Mouse (Mus musculus) limb, embryonic 14.5 days (tissue): ENCODE results near the gene Gpr62. TPM values are rescaled to one million over a fixed set of nuclear protein-coding genes. Genes with fewer than 3 reads are reported as not detected.

ENCODE experiments used
- ATAC-seq: fragments of 200-750 bp; cut with Nextera tagmentation; 2 replicates; pipeline ENCODE4 v1.8.0; 2017; ENCODE audit warnings: low read depth, moderate number of reproducible peaks, moderate TSS enrichment; ENCODE audit not compliant: low FRiP score
- DNase-seq: peaks from one replicate; pipeline ENCODE4 v3.0.0-alpha.2; 2015; ENCODE audit warnings: low spot score
- H3K27ac ChIP-seq: fragments of 300-500 bp; sonication (generic); replicated peaks from 2 replicates; pipeline ENCODE4 v1.5.1; 2014; ENCODE audit warnings: low read depth, mild to moderate bottlenecking, low read length, moderate library complexity, mixed read lengths
- H3K27me3 ChIP-seq: fragments of 300-500 bp; sonication (generic); 2 replicates; pipeline ENCODE4 v1.6.1; 2014; ENCODE audit warnings: low read length, mixed read lengths; ENCODE audit not compliant: control insufficient read depth, insufficient read depth
- H3K36me3 ChIP-seq: fragments of 300-500 bp; sonication (generic); 2 replicates; pipeline ENCODE4 v1.6.1; 2014; ENCODE audit warnings: mild to moderate bottlenecking, low read length, moderate library complexity, mixed read lengths; ENCODE audit not compliant: control insufficient read depth, insufficient read depth
- H3K4me1 ChIP-seq: fragments of 300-500 bp; sonication (generic); 2 replicates; pipeline ENCODE4 v1.6.1; 2014; ENCODE audit warnings: antibody characterized with exemption, low read length, mixed read lengths; ENCODE audit not compliant: control insufficient read depth, insufficient read depth
- H3K4me2 ChIP-seq: fragments of 300-500 bp; sonication (generic); replicated peaks from 2 replicates; pipeline ENCODE4 v1.6.1; 2014; ENCODE audit warnings: low read depth, mild to moderate bottlenecking, low read length, moderate library complexity; ENCODE audit not compliant: severe bottlenecking
- H3K4me3 ChIP-seq: fragments of 300-500 bp; sonication (generic); replicated peaks from 2 replicates; pipeline ENCODE4 v1.5.1; 2014; ENCODE audit warnings: low read length
- H3K9ac ChIP-seq: fragments of 300-500 bp; sonication (generic); 2 replicates; pipeline ENCODE4 v1.6.1; 2014; ENCODE audit warnings: mild to moderate bottlenecking, low read depth, low read length, moderate library complexity; ENCODE audit not compliant: severe bottlenecking
- H3K9me3 ChIP-seq: fragments of 300-500 bp; sonication (generic); 2 replicates; pipeline ENCODE4 v1.6.1; 2016; ENCODE audit warnings: low read length; ENCODE audit not compliant: control insufficient read depth
- POLR2A ChIP-seq: fragments of 200-500 bp; IDR thresholded peaks from 2 replicates; pipeline ENCODE4 v1.8.0; 2012; ENCODE audit warnings: inconsistent platforms, mild to moderate bottlenecking, moderate library complexity, borderline replicate concordance; ENCODE audit not compliant: insufficient read depth, insufficient read length; ENCODE audit errors: extremely low read depth
- WGBS: fragments of 180-500 bp; shearing (Covaris S2); extraction: QIAGEN DNeasy Blood & Tissue Kit; methylation state at CpG from one replicate; pipeline ENCODE4 v1.1.7; 2014; 5-methylcytosine and 5-hydroxymethylcytosine counted together
- polyA plus RNA-seq, 2 experiments: library from polyadenylated mRNA; depleted of rRNA in 1 of 2; stranded (reverse) in 1 of 2; unstranded in 1 of 2; fragments of >200 nt; fragmentation: Nextera tagmentation in 1 of 2; extraction: Ambion mirVana in 1 of 2; gene quantifications; 2 replicates each; pipeline versions ENCODE4 v1.2.1 to v1.2.3; 2012 to 2014

Gene Gpr62
- polyA plus RNA-seq, 2 experiments: 0.47 to 0.58 TPM

DNA sequence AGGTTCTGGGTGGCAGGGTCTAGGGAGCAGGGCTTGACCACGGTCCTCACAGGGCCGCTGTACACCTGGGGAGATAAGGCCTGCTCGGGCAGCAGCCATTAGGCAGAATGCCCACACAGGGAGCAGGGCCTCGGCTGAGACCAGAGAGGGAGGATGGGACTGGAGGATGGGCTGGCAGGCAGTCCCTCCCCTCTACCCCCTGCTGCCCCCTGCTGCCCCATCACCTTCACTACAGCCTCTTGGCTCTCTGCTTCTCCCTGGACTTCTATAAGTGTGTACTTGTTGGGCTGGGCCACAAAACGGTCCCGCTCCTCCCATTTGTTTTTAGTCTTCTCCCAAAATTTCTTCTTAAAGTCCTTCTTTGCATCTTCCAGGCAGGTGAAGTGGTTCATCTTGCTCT, 8.7 kb upstream of the Gpr62 start:
- Histone ChIP-seq H3K27me3 (no peaks in the 10 kb centered on the region), H3K4me1 (peaks cover 21% of the 10 kb centered on the region), H3K9me3 (no peaks in the 10 kb centered on the region), H3K27ac (no peak overlapping the region), H3K4me3 (no peak overlapping the region), H3K9ac (no peak overlapping the region), H3K4me2 (no peak overlapping the region), H3K36me3 (no peaks in the 10 kb centered on the region)
- 5% methylated on average over 6 of the region's 6 CpGs for WGBS
- peak; percentile 11; the same call in 1 of the 2 replicates for ATAC-seq
- no peak for TF ChIP-seq POLR2A
- DNase-seq: peak; percentile 73

DNA sequence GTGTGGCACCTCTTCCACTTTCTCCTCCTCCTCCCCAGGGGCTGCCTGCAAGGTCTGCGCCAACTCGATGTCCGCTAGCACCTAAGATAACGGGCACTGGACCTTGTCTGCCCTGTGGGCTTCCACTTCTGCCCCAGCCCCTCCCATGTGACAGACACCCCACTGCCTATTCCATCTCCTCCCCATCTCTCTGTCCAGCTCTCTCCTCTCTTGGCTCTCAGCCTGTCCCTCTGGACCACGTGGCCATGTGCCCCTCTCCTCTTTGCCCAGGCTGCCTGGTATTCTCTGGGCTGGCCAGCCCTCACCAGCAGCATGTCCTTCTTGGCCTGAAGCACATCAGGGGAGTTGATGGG, 8.0 kb upstream of the Gpr62 start:
- DNase-seq (no peak), ATAC-seq (no peak)
- 33% methylated on average over 1 of the region's 5 CpGs for WGBS
- no peaks in the 10 kb centered on the region for H3K9me3 ChIP-seq
- no peak overlapping the region for H3K27ac ChIP-seq
- H3K9ac ChIP-seq: no peak overlapping the region
- no peak for TF ChIP-seq POLR2A
- no peak overlapping the region for H3K4me3 ChIP-seq
- H3K4me1 ChIP-seq: peaks cover 21% of the 10 kb centered on the region
- no peaks in the 10 kb centered on the region for H3K27me3 ChIP-seq
- no peak overlapping the region for H3K4me2 ChIP-seq
- no peaks in the 10 kb centered on the region for H3K36me3 ChIP-seq

DNA sequence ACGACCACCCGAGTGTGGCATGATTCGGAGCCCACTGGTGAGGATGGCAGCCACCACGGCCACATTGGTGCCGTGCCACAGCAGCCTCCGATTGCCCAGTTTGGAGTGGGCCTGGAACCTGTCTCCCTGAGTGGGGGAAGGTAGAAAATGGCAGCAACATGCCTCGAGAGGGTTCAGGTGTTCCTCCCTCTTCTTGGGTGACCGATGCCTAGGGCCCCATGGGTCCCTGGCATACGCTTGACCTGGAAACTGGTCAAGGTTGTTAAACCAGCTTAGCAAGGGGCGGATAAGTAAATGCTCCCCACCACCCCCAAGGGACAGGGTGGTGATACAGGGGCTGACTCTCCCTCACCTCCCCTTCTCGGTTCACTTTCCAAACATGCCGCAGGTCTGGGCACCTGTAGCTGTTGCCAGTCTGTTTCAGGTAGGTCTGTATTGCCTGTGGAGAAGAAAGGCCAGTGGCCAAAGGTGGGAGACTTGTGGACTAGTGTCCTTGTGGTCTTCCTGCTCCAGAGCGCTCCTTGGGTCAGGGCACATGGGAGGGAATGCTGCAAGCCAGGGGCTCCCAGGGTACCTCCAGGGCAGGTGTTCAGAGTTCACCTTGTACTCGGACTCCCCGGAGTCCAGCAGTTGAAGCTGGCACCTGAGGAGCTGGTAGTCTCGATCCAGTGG, 7.5 kb upstream of the Gpr62 start:
- H3K9me3 ChIP-seq: no peaks in the 10 kb centered on the region
- no peak overlapping the region for H3K4me3 ChIP-seq
- WGBS: 89% methylated on average over 16 of the region's 16 CpGs
- no peak for TF ChIP-seq POLR2A
- H3K27me3 ChIP-seq: no peaks in the 10 kb centered on the region
- no peak overlapping the region for H3K27ac ChIP-seq
- H3K4me1 ChIP-seq: peaks cover 21% of the 10 kb centered on the region
- no peaks in the 10 kb centered on the region for H3K36me3 ChIP-seq
- no peak overlapping the region for H3K9ac ChIP-seq
- no peak for DNase-seq
- ATAC-seq: no peak
- H3K4me2 ChIP-seq: no peak overlapping the region

DNA sequence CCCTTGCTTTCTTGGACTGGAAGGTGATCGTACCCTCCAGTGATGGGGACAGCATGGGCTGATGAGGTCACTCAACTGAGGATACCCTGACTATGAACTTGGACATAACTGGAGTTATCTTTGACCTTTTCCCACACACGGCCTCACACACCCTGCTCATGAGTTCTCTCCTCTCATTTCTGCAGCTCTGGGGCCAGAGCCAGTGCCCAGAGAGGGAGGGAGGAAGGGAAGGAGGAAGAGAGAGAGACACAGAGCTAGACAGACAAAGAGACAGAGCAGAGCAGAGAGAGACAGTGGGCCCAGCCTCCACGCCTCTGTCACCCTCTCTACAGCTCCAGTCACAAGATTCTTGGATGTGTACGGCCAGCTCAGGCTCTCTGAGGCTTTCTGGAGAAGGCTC, 6.6 kb upstream of the Gpr62 start:
- Histone ChIP-seq H3K9ac (no peak overlapping the region), H3K9me3 (no peaks in the 10 kb centered on the region), H3K36me3 (no peaks in the 10 kb centered on the region), H3K4me1 (peaks cover 14% of the 10 kb centered on the region), H3K27ac (no peak overlapping the region), H3K27me3 (no peaks in the 10 kb centered on the region), H3K4me2 (no peak overlapping the region), H3K4me3 (no peak overlapping the region)
- WGBS: 64% methylated on average over 4 of the region's 4 CpGs
- no peak for DNase-seq
- no peak for TF ChIP-seq POLR2A
- no peak for ATAC-seq

DNA sequence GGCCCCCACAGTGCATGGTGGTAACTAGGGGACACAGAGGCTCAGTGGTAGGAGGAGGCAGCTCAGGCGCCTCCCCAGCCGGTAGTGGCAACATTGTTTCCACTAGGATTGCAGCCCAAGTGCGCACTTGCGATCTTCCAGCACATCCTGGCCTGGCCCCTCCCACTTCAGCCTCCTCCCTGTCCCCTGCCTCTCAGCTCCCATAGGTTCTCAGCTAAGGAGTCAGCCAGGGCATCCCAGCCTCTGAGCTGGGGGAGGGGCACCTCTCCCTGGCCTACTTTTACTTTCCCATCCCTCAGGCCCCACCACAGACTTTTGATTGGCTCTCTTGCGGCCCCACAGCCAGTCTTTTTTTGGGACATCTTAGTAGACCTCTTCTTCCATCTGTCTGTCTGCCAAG, 6.2 kb upstream of the Gpr62 start:
- no peaks in the 10 kb centered on the region for H3K36me3 ChIP-seq
- DNase-seq (no peak), ATAC-seq (no peak)
- peaks cover 14% of the 10 kb centered on the region for H3K4me1 ChIP-seq
- TF ChIP-seq POLR2A: no peak
- no peak overlapping the region for H3K27ac ChIP-seq
- H3K27me3 ChIP-seq: no peaks in the 10 kb centered on the region
- H3K9ac ChIP-seq: 0 out of 2 replicates have a peak overlapping the region, but pooled peaks have one; percentile 7
- no peak overlapping the region for H3K4me2 ChIP-seq
- 9% methylated on average over 5 of the region's 5 CpGs for WGBS
- H3K4me3 ChIP-seq: no peak overlapping the region
- H3K9me3 ChIP-seq: no peaks in the 10 kb centered on the region
